In genomic region chr9:113617081-113617480, GRCm38 (mm10) we compare ENCODE assay signal across 14 mouse cellular contexts.
"Had no signal": no experiment of that assay in that cellular context is flagged by ENCODE, and none has a peak within 500 bp of the region (broad histone marks: within the 10 kb centered on the region; RNA-seq: fewer than 3 reads in every experiment).

No protein-coding gene starts in this region.

- DNase-seq: forebrain, postnatal 0 days; gastrocnemius, postnatal 14 days; gastrocnemius, postnatal 36 days; heart, adult 18-20 months; heart, postnatal 14 days; heart, postnatal 36 days; kidney, adult 11 months; kidney, adult 2 months; kidney, adult 9 months; kidney, postnatal 14 days; kidney, postnatal 36 days; layer of hippocampus, adult 9-11 months; layer of hippocampus, postnatal 36 days; left cerebral cortex, postnatal 4 days had no signal
